Mouse (Mus musculus) CH12.LX (cell line): ENCODE data around the gene Dclk2. TPM values are rescaled to one million over a fixed set of nuclear protein-coding genes. Genes with fewer than 3 reads are reported as not detected.

ENCODE experiments used
- DNase-seq: peaks from one replicate; pipeline ENCODE4 v3.0.0-alpha.2; 2013; ENCODE audit errors: extremely low read depth
- H3K27ac ChIP-seq: 2 replicates; pipeline ENCODE4 v1.5.1; 2012; ENCODE audit warnings: low read depth, mild to moderate bottlenecking, control low read depth, moderate library complexity; ENCODE audit not compliant: insufficient read depth
- H3K27me3 ChIP-seq: replicated peaks from 2 replicates; pipeline ENCODE3; 2012; ENCODE audit warnings: inconsistent platforms
- H3K36me3 ChIP-seq, 2 experiments: replicated peaks in 1 of 2; 2 replicates each; pipeline versions ENCODE3 to v1.6.1; 2012; ENCODE audit warnings: inconsistent platforms in 1 of 2, low read length in 1 of 2, mild to moderate bottlenecking in 1 of 2, mixed read lengths in 1 of 2, moderate library complexity in 1 of 2; ENCODE audit not compliant: control insufficient read depth in 1 of 2, insufficient read depth in 1 of 2
- H3K4me1 ChIP-seq, 2 experiments: 2 replicates each; pipeline ENCODE4 v1.6.1; 2012; ENCODE audit warnings: inconsistent platforms in 1 of 2, moderate library complexity in 1 of 2; ENCODE audit not compliant: insufficient read depth in 2 of 2, control insufficient read depth in 1 of 2
- H3K4me2 ChIP-seq: 2 replicates; pipeline ENCODE4 v1.6.1; 2012; ENCODE audit warnings: low read depth, mild to moderate bottlenecking, control low read depth; ENCODE audit not compliant: poor library complexity, insufficient read depth, severe bottlenecking
- H3K4me3 ChIP-seq, 3 experiments: fragments of 150-350 bp in 1 of 3; sonication (generic) in 1 of 3; replicated peaks in 1 of 3; 2 replicates each; pipeline versions ENCODE3 to v1.5.1; 2011 to 2012; ENCODE audit warnings: low read depth in 2 of 3, low read length in 2 of 3, mild to moderate bottlenecking in 2 of 3, moderate library complexity in 2 of 3, control low read depth in 1 of 3, improper control_type of control experiment in 1 of 3, inconsistent platforms in 1 of 3, mixed read lengths in 1 of 3; ENCODE audit not compliant: poor library complexity in 1 of 3
- H3K79me2 ChIP-seq: replicated peaks from 2 replicates; pipeline ENCODE4 v1.6.1; 2012; ENCODE audit warnings: mild to moderate bottlenecking, moderate library complexity; ENCODE audit not compliant: control insufficient read depth, poor library complexity, insufficient read depth, severe bottlenecking; ENCODE audit errors: extremely low read depth
- H3K9ac ChIP-seq: 2 replicates; pipeline ENCODE4 v1.6.1; 2012; ENCODE audit warnings: low read depth, mild to moderate bottlenecking, control low read depth, moderate library complexity; ENCODE audit not compliant: insufficient read depth
- H3K9me3 ChIP-seq: replicated peaks from 2 replicates; pipeline ENCODE3; 2012; ENCODE audit warnings: low read length, inconsistent platforms, mixed read lengths
- BHLHE40 ChIP-seq: IDR thresholded peaks from 2 replicates; pipeline ENCODE4 v1.6.1; 2011; ENCODE audit warnings: mild to moderate bottlenecking, low read depth, low read length, improper control_type of control experiment
- CHD1 ChIP-seq: IDR thresholded peaks from 2 replicates; pipeline ENCODE4 v1.6.1; 2012; ENCODE audit warnings: low read depth, low read length, improper control_type of control experiment, inconsistent platforms
- CTCF ChIP-seq, 2 experiments: IDR thresholded peaks in 1 of 2; conservative IDR thresholded peaks in 1 of 2; 2 replicates each; pipeline ENCODE4 v1.5.1; 2011 to 2012; ENCODE audit warnings: low read depth in 2 of 2, low read length in 2 of 2, improper control_type of control experiment in 1 of 2, inconsistent platforms in 1 of 2, mild to moderate bottlenecking in 1 of 2, moderate library complexity in 1 of 2
- E2F4 ChIP-seq: IDR thresholded peaks from 2 replicates; pipeline ENCODE4 v1.6.1; 2011; ENCODE audit warnings: low read depth, low read length, improper control_type of control experiment; ENCODE audit not compliant: insufficient replicate concordance
- ETS1 ChIP-seq: conservative IDR thresholded peaks from 2 replicates; pipeline ENCODE4 v1.6.1; 2012; ENCODE audit warnings: low read depth, mild to moderate bottlenecking, inconsistent platforms, low read length, improper control_type of control experiment, moderate library complexity
- JUND ChIP-seq: conservative IDR thresholded peaks from 2 replicates; pipeline ENCODE4 v1.6.1; 2011; ENCODE audit warnings: low read depth, low read length, improper control_type of control experiment
- KAT2A ChIP-seq: IDR thresholded peaks from 2 replicates; pipeline ENCODE4 v1.6.1; 2012; ENCODE audit warnings: low read length, improper control_type of control experiment, inconsistent platforms; ENCODE audit not compliant: insufficient replicate concordance
- MAZ ChIP-seq: IDR thresholded peaks from 2 replicates; pipeline ENCODE4 v1.6.1; 2012; ENCODE audit warnings: low read depth, mild to moderate bottlenecking, inconsistent platforms, low read length, improper control_type of control experiment, moderate library complexity
- NELFE ChIP-seq: IDR thresholded peaks from 2 replicates; pipeline ENCODE4 v1.6.1; 2011; ENCODE audit warnings: low read depth, low read length, improper control_type of control experiment
- POLR2A ChIP-seq: IDR thresholded peaks from 2 replicates; pipeline ENCODE4 v1.6.1; 2011; ENCODE audit warnings: low read depth, mild to moderate bottlenecking, improper control_type of control experiment, low read length
- POLR2AphosphoS2 ChIP-seq: IDR thresholded peaks from 2 replicates; pipeline ENCODE4 v1.6.1; 2011; ENCODE audit warnings: low read depth, low read length, improper control_type of control experiment
- SIN3A ChIP-seq: IDR thresholded peaks from 2 replicates; pipeline ENCODE4 v1.6.1; 2012; ENCODE audit warnings: low read length, improper control_type of control experiment, inconsistent platforms
- SMC3 ChIP-seq: IDR thresholded peaks from 2 replicates; pipeline ENCODE4 v1.6.1; 2011; ENCODE audit warnings: low read depth, low read length, improper control_type of control experiment
- UBTF ChIP-seq: IDR thresholded peaks from 2 replicates; pipeline ENCODE4 v1.6.1; 2012; ENCODE audit warnings: low read depth, mild to moderate bottlenecking, inconsistent platforms, low read length, improper control_type of control experiment, moderate library complexity
- USF1 ChIP-seq: IDR thresholded peaks from 2 replicates; pipeline ENCODE4 v1.6.1; 2014; ENCODE audit warnings: low read depth, mild to moderate bottlenecking, inconsistent platforms, low read length, improper control_type of control experiment
- USF2 ChIP-seq: conservative IDR thresholded peaks from 2 replicates; pipeline ENCODE4 v1.6.1; 2011; ENCODE audit warnings: low read depth, low read length, improper control_type of control experiment
- ZC3H11A ChIP-seq: IDR thresholded peaks from 2 replicates; pipeline ENCODE4 v1.6.1; 2012; ENCODE audit warnings: low read depth, mild to moderate bottlenecking, inconsistent platforms, low read length, improper control_type of control experiment
- ZNF384 ChIP-seq: IDR thresholded peaks from 2 replicates; pipeline ENCODE4 v1.6.1; 2012; ENCODE audit warnings: low read depth, low read length, improper control_type of control experiment, inconsistent platforms
- dilution Hi-C: fragments of 300-500 bp; cut with MboI; formaldehyde crosslinking; loops from 2 replicates; pipeline ENCODE4 v1.14.3; 2020; ENCODE audit warnings: low sequenced_read_pairs; ENCODE audit not compliant: extremely low pct_unique_long_range_greater_than_20kb, extremely low pct_ligation_motif_present
- in situ Hi-C: fragments of 300-500 bp; cut with MboI; formaldehyde crosslinking; loops from 3 replicates; pipeline ENCODE4 v1.14.3; 2019; ENCODE audit warnings: low sequenced_read_pairs, low pct_ligation_motif_present, low pct_unique_long_range_greater_than_20kb, mixed read lengths
- polyA plus RNA-seq: library from polyadenylated mRNA; unstranded; fragments of >175 nt; gene quantifications from 2 replicates; pipeline ENCODE4 v1.2.1, GENCODE M21; 2012; ENCODE audit warnings: low read depth; ENCODE audit not compliant: insufficient read length
- total RNA-seq, 2 experiments: library from RNA; depleted of rRNA; stranded (reverse); fragments of 300-350 nt in 1 of 2; fragments of >200 nt in 1 of 2; gene quantifications; 2 replicates each; pipeline ENCODE4 v1.2.3; 2012 to 2014

The Dclk2 gene
- total and polyA plus RNA-seq, 3 experiments = 0.93 to 2.0 (median 1.0) TPM

DNA sequence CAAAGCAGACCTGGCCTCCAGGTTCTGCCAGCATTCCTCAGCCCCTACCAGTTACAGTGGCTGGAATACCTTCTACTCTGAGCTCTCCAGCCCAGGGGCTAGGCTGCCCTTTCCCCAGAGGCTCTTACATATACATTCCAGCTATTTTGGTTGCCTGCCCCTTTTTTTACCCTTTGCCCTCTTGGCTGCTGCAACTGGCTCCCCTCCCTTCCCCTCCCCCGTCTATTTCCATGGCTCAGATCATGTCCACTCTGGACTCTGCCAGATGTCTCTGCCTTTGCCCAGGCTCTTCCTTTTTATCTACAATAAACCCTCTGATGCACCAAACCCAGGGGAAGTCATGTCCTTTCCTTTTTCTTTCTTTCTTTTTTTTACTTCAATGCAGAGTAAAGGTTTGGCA is 33.9 kb upstream of the Dclk2 start:
- in situ Hi-C loops = no loop called here
- H3K4me1 ChIP-seq = peaks cover 3 to 12% of the 10 kb centered on the region in 2 experiments; a peak in 3 of 4 replicates
- H3K27me3 ChIP-seq = no peaks in the 10 kb centered on the region
- dilution Hi-C loops = no loop called here
- no peaks in the 10 kb centered on the region for H3K36me3 ChIP-seq
- no peak for DNase-seq
- no peak overlapping the region for H3K27ac ChIP-seq
- H3K4me2 ChIP-seq = no peak overlapping the region
- no peak for TF ChIP-seq SIN3A
- TF ChIP-seq UBTF = no peak
- TF ChIP-seq POLR2A = no peak
- TF ChIP-seq KAT2A = no peak
- peaks cover 3% of the 10 kb centered on the region for H3K9me3 ChIP-seq
- H3K9ac ChIP-seq = no peak overlapping the region
- H3K79me2 ChIP-seq = no peaks in the 10 kb centered on the region
- H3K4me3 ChIP-seq = no peak overlapping the region

DNA sequence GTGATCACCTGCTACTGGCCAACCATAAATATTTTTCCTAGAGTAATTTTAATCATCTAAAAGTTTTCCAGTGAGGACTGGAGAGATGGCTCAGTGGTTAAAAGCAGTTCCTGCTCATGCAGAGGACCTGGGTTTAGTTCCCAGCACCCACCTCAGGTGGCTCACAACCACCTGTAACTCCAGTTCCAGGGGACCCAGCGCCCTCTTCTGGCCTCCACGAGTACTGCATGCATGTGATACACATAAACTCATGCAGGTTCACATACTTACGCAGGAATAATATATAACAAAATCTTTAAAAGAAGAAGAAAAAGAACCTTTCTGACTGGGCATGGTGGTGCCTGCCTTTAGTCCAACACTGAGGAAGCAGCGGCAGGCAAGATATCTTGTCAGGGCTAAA is 33.2 kb upstream of the Dclk2 start:
- Histone ChIP-seq H3K9ac (no peak overlapping the region), H3K4me3 (no peak overlapping the region), H3K36me3 (no peaks in the 10 kb centered on the region), H3K4me2 (no peak overlapping the region), H3K27ac (no peak overlapping the region), H3K79me2 (no peaks in the 10 kb centered on the region), H3K4me1 (peaks cover 0 to 7% of the 10 kb centered on the region in 2 experiments; a peak in 1 of 4 replicates), H3K27me3 (no peaks in the 10 kb centered on the region), H3K9me3 (peaks cover 3% of the 10 kb centered on the region)
- TF ChIP-seq CTCF (conservative IDR thresholded peaks at IDR 0.05 in 1 of 2, IDR thresholded peaks at IDR 0.05 in 1 of 2; ENCODE audit: low read depth in 2 of 2, low read length in 2 of 2) = peak; percentile 14 to 16; a peak in 2 of 4 replicates
- TF ChIP-seq ZNF384 = no peak
- dilution Hi-C loops (no loop called here), in situ Hi-C loops (no loop called here)
- no peak for DNase-seq

DNA sequence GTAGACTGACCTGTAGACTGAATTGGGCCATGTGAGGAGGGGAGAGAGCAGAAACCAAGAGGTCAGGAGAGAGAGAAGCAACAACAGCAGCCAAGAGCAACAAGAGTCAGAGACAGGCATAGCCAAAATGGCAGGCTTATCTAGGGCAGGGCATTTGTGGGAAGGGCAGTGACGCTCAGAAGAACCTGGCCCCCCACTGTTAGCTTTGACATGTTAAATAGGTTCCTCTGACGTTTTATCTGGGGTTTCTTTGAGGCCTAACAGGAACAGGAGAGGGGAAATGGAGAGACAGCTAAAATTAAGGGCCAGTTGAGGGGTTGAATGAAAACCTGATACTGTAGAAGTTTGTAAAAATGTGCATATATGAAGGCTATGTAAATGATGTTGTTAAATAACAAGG is 30.0 kb upstream of the Dclk2 start:
- H3K4me1 ChIP-seq = no peaks in the 10 kb centered on the region
- H3K79me2 ChIP-seq = no peaks in the 10 kb centered on the region
- peaks cover 3% of the 10 kb centered on the region for H3K9me3 ChIP-seq
- no peak overlapping the region for H3K9ac ChIP-seq
- no peak overlapping the region for H3K4me3 ChIP-seq
- H3K27me3 ChIP-seq = no peaks in the 10 kb centered on the region
- H3K27ac ChIP-seq = no peak overlapping the region
- no peak for DNase-seq
- in situ Hi-C loops = no loop called here
- no peaks in the 10 kb centered on the region for H3K36me3 ChIP-seq
- no peak for TF ChIP-seq E2F4
- no peak for TF ChIP-seq MAZ
- no peak for TF ChIP-seq USF1
- no peak for TF ChIP-seq SMC3
- no peak for TF ChIP-seq ETS1
- TF ChIP-seq CHD1 = no peak
- no peak for TF ChIP-seq BHLHE40
- no peak for TF ChIP-seq NELFE
- no peak for TF ChIP-seq JUND
- no peak for TF ChIP-seq USF2
- TF ChIP-seq ZC3H11A = no peak
- TF ChIP-seq POLR2AphosphoS2 = no peak
- no peak for TF ChIP-seq CTCF (conservative IDR thresholded peaks at IDR 0.05 in 1 of 2, IDR thresholded peaks at IDR 0.05 in 1 of 2; ENCODE audit: low read depth in 2 of 2, low read length in 2 of 2)
- dilution Hi-C loops = no loop called here
- H3K4me2 ChIP-seq = no peak overlapping the region
